Comparison of ENCODE assay signal across 14 mouse cellular contexts in genomic region chr9:42512312-42512711, GRCm38 (mm10). TPM values are rescaled to one million over a fixed set of nuclear protein-coding genes. Genes with fewer than 3 reads are reported as not detected.
DNase-seq lines count a peak whose midpoint lies in the region; ATAC-seq and TF ChIP-seq lines count a peak whose summit lies in the region.
"Had no signal": no experiment of that assay in that cellular context is flagged by ENCODE, and none has a peak within 500 bp of the region (broad histone marks: within the 10 kb centered on the region; RNA-seq: fewer than 3 reads in every experiment).

No protein-coding gene starts in this region.

- H3K9me3 ChIP-seq in lung, embryonic 14.5 days (ENCODE audit: low read depth, low read length) = no peaks in the 10 kb centered on the region
- H3K9me3 ChIP-seq in intestine, postnatal 0 days (ENCODE audit: control insufficient read depth) = no peaks in the 10 kb centered on the region
- H3K9me3 ChIP-seq in forebrain, postnatal 0 days (ENCODE audit: low read length) = no peaks in the 10 kb centered on the region
- H3K9me3 ChIP-seq: forebrain, embryonic 13.5 days; liver, embryonic 13.5 days; midbrain, embryonic 15.5 days had no signal

- peak; percentile 8 to 9 for DNase-seq in cerebellum, adult 18-20 months
- no peak for DNase-seq in cerebellum, adult 9-10 months
- DNase-seq in lung, embryonic 14.5 days = no peak
- no peak for DNase-seq in lung, postnatal 14 days
- DNase-seq in yolk sac, embryonic 10.5 days (ENCODE audit: low spot score) = peak; percentile 12
- no peak for DNase-seq in frontal cortex, adult 2 months (ENCODE audit: extremely low spot score in 1 of 2, low spot score in 1 of 2)
- DNase-seq in forebrain, postnatal 0 days = no peak
- DNase-seq: heart, adult 18-20 months; liver, embryonic 13.5 days; right cerebral cortex, postnatal 25 days had no signal

- TF ChIP-seq CTCF in lung, embryonic 14.5 days (IDR thresholded peaks at IDR 0.05; ENCODE audit: low read depth) = no peak
- TF ChIP-seq CTCF in intestine, postnatal 0 days (IDR thresholded peaks at IDR 0.05; ENCODE audit: low read depth) = no peak
- no peak for TF ChIP-seq CTCF in forebrain, postnatal 0 days (IDR thresholded peaks at IDR 0.05; ENCODE audit: low read depth)

- WGBS in lung, embryonic 14.5 days = 58% methylated on average over 4 of the region's 4 CpGs
- 38% methylated on average over 4 of the region's 4 CpGs for WGBS in intestine, postnatal 0 days
- 82% methylated on average over 4 of the region's 4 CpGs for WGBS in forebrain, postnatal 0 days

- no peak overlapping the region for H3K4me3 ChIP-seq in lung, embryonic 14.5 days (ENCODE audit: low read depth, low read length)
- no peak overlapping the region for H3K4me3 ChIP-seq in intestine, postnatal 0 days (ENCODE audit: low read depth, low read length)
- no peak overlapping the region for H3K4me3 ChIP-seq in forebrain, postnatal 0 days (ENCODE audit: low read depth, low read length)
- H3K4me3 ChIP-seq: forebrain, embryonic 13.5 days; liver, embryonic 13.5 days; midbrain, embryonic 15.5 days had no signal

- no peak overlapping the region for H3K9ac ChIP-seq in lung, embryonic 14.5 days
- H3K9ac ChIP-seq in intestine, postnatal 0 days (ENCODE audit: low read depth, low read length) = no peak overlapping the region
- no peak overlapping the region for H3K9ac ChIP-seq in forebrain, postnatal 0 days
- H3K9ac ChIP-seq: forebrain, embryonic 13.5 days; hindbrain, embryonic 14.5 days; liver, embryonic 13.5 days; midbrain, embryonic 15.5 days had no signal

- peak overlapping the region; percentile 65 for H3K27ac ChIP-seq in lung, embryonic 14.5 days (ENCODE audit: low read depth)
- H3K27ac ChIP-seq in intestine, postnatal 0 days (ENCODE audit: low read depth, low read length) = 0 out of 2 replicates have a peak overlapping the region, but pooled peaks have one; percentile 5
- H3K27ac ChIP-seq in forebrain, postnatal 0 days (ENCODE audit: low read depth, low read length) = no peak overlapping the region
- H3K27ac ChIP-seq: forebrain, embryonic 13.5 days; hindbrain, embryonic 14.5 days; liver, embryonic 13.5 days; midbrain, embryonic 15.5 days had no signal

- H3K4me1 ChIP-seq in lung, embryonic 14.5 days (ENCODE audit: insufficient read depth) = no peaks in the 10 kb centered on the region
- H3K4me1 ChIP-seq in intestine, postnatal 0 days (replicated peaks; ENCODE audit: control insufficient read depth, insufficient read depth, low read length) = peaks cover 2% of the 10 kb centered on the region; the same call in 1 of the 2 replicates
- H3K4me1 ChIP-seq in forebrain, postnatal 0 days (ENCODE audit: insufficient read depth) = 0 out of 2 replicates have a peak, but pooled peaks cover 6% of the 10 kb centered on the region
- H3K4me1 ChIP-seq: liver, embryonic 13.5 days had no signal

- no peak for ATAC-seq in lung, embryonic 14.5 days (ENCODE audit: insufficient read depth)
- peak; percentile 87 for ATAC-seq in intestine, postnatal 0 days
- ATAC-seq in forebrain, postnatal 0 days = no peak

- H3K27me3 ChIP-seq in lung, embryonic 14.5 days (ENCODE audit: insufficient read depth, low read length) = no peaks in the 10 kb centered on the region
- no peaks in the 10 kb centered on the region for H3K27me3 ChIP-seq in intestine, postnatal 0 days (replicated peaks; ENCODE audit: control insufficient read depth, insufficient read depth, low read length)
- H3K27me3 ChIP-seq in forebrain, postnatal 0 days (ENCODE audit: insufficient read depth, low read length) = no peaks in the 10 kb centered on the region
- H3K27me3 ChIP-seq: forebrain, embryonic 13.5 days; liver, embryonic 13.5 days; midbrain, embryonic 15.5 days had no signal

- no peaks in the 10 kb centered on the region for H3K36me3 ChIP-seq in lung, embryonic 14.5 days (ENCODE audit: insufficient read depth)
- H3K36me3 ChIP-seq in intestine, postnatal 0 days (ENCODE audit: control insufficient read depth, insufficient read depth) = no peaks in the 10 kb centered on the region
- no peaks in the 10 kb centered on the region for H3K36me3 ChIP-seq in forebrain, postnatal 0 days (ENCODE audit: insufficient read depth)
- H3K36me3 ChIP-seq: liver, embryonic 13.5 days; midbrain, embryonic 15.5 days had no signal

- H3K4me2 ChIP-seq in lung, embryonic 14.5 days = no peak overlapping the region
- no peak overlapping the region for H3K4me2 ChIP-seq in intestine, postnatal 0 days (replicated peaks; ENCODE audit: low read depth)
- H3K4me2 ChIP-seq in forebrain, postnatal 0 days (ENCODE audit: low read depth) = no peak overlapping the region
- H3K4me2 ChIP-seq: forebrain, embryonic 13.5 days; hindbrain, embryonic 14.5 days; liver, embryonic 13.5 days; midbrain, embryonic 15.5 days had no signal

RNA-seq across cellular contexts. Expression of gene Tbcel, which starts 4.7 kb away (rescaled TPM):
- polyA plus RNA-seq in lung, embryonic 14.5 days (2014; fragmentation: Nextera tagmentation; extraction: Ambion mirVana) = 5.3 and 5.6 TPM in 2 replicates
- polyA plus RNA-seq in intestine, postnatal 0 days (2015; fragmentation: Nextera tagmentation; extraction: Ambion mirVana) = 12.2 and 16.0 TPM in 2 replicates
- polyA plus RNA-seq in frontal cortex, adult 2 months (2012; rRNA removed) = 33.2 and 33.3 TPM in 2 replicates
- total RNA-seq in forebrain, postnatal 0 days (2014; rRNA removed) = 16.6 and 24.8 TPM in 2 replicates
- polyA plus RNA-seq in forebrain, postnatal 0 days (2015; fragmentation: Nextera tagmentation; extraction: Ambion mirVana) = 2.1 and 3.2 TPM in 2 replicates

Comparison
In these comparisons a context has a peak if more than half of its experiments do, and no peak if none do; other contexts are left out.
1. DNase-seq: peak in cerebellum, adult 18-20 months (2 of 2) and yolk sac, embryonic 10.5 days (single experiment); none in cerebellum, adult 9-10 months (single experiment), lung, embryonic 14.5 days (single experiment), lung, postnatal 14 days (single experiment), frontal cortex, adult 2 months (0 of 2) and forebrain, postnatal 0 days (single experiment).